16 mouse cellular contexts compared by ENCODE assay signal in genomic region chr5:101208150-101208549, GRCm38 (mm10).
"Had no signal": no experiment of that assay in that cellular context is flagged by ENCODE, and none has a peak within 500 bp of the region (broad histone marks: within the 10 kb centered on the region; RNA-seq: fewer than 3 reads in every experiment).

No protein-coding gene starts in this region.

- H3K9me3 ChIP-seq: midbrain, embryonic 15.5 days had no signal

- H3K4me3 ChIP-seq: layer of hippocampus, adult 2 months; limb, embryonic 13.5 days; midbrain, embryonic 10.5 days; midbrain, embryonic 15.5 days; neural tube, embryonic 13.5 days had no signal

- ATAC-seq: lung, postnatal 0 days; midbrain, embryonic 15.5 days had no signal

- H3K27me3 ChIP-seq: limb, embryonic 13.5 days; midbrain, embryonic 15.5 days; neural tube, embryonic 13.5 days had no signal

- DNase-seq: kidney, adult 18-20 months; kidney, postnatal 10 days; kidney, postnatal 4 days; left cerebral cortex, postnatal 4 days; lung, adult 2 months; right cerebral cortex, adult 18-20 months; right cerebral cortex, postnatal 25 days; thymus, postnatal 14 days had no signal

- H3K36me3 ChIP-seq: limb, embryonic 13.5 days; midbrain, embryonic 10.5 days; midbrain, embryonic 15.5 days; neural tube, embryonic 13.5 days had no signal

- H3K4me1 ChIP-seq: limb, embryonic 13.5 days; midbrain, embryonic 10.5 days; midbrain, embryonic 15.5 days; neural tube, embryonic 13.5 days had no signal

- H3K9ac ChIP-seq: limb, embryonic 13.5 days; liver, embryonic 14.5 days; midbrain, embryonic 15.5 days; neural tube, embryonic 13.5 days had no signal

- H3K27ac ChIP-seq: layer of hippocampus, adult 2 months; limb, embryonic 13.5 days; liver, embryonic 14.5 days; midbrain, embryonic 10.5 days; midbrain, embryonic 15.5 days; neural tube, embryonic 13.5 days; stomach, postnatal 0 days had no signal

- H3K4me2 ChIP-seq: limb, embryonic 13.5 days; midbrain, embryonic 15.5 days; neural tube, embryonic 13.5 days had no signal
